Mouse (Mus musculus) cerebellum, adult 8-10 months (tissue): ENCODE results near the gene Tmem53.

Source experiments
- DNase-seq: peaks from one replicate; pipeline ENCODE4 v3.0.0; 2022

Gene Tmem53

GRCm38 (mm10) chr4:117283271-117284191 is 31.8 kb downstream of the Tmem53 start:
- no peak for DNase-seq

- no peak for DNase-seq
Observed at GRCm38 (mm10) chr4:117284363-117284762, 32.6 kb downstream of the Tmem53 start.

GRCm38 (mm10) chr4:117288277-117288926 is 36.7 kb downstream of the Tmem53 start:
- no peak for DNase-seq

GRCm38 (mm10) chr4:117288927-117289801 is 37.4 kb downstream of the Tmem53 start:
- DNase-seq: peak; percentile 74

GRCm38 (mm10) chr4:117291696-117292095 is 39.9 kb downstream of the Tmem53 start:
- no peak for DNase-seq

- DNase-seq: no peak
Observed at GRCm38 (mm10) chr4:117296849-117297593, 45.3 kb downstream of the Tmem53 start.

GRCm38 (mm10) chr4:117297819-117298218 is 46.1 kb downstream of the Tmem53 start:
- DNase-seq: no peak

- no peak for DNase-seq
Observed at GRCm38 (mm10) chr4:117299921-117300320, 48.2 kb downstream of the Tmem53 start.

- no peak for DNase-seq
Observed at GRCm38 (mm10) chr4:117302027-117302806, 50.5 kb downstream of the Tmem53 start.

GRCm38 (mm10) chr4:117303581-117304238 is 52.0 kb downstream of the Tmem53 start:
- no peak for DNase-seq

GRCm38 (mm10) chr4:117304239-117305025 is 52.7 kb downstream of the Tmem53 start:
- DNase-seq: no peak

GRCm38 (mm10) chr4:117305461-117305860 is 53.7 kb downstream of the Tmem53 start:
- no peak for DNase-seq

GRCm38 (mm10) chr4:117307270-117307669 is 55.5 kb downstream of the Tmem53 start:
- DNase-seq: no peak

- DNase-seq: no peak
Observed at GRCm38 (mm10) chr4:117309427-117309826, 57.7 kb downstream of the Tmem53 start.

GRCm38 (mm10) chr4:117311891-117312290 is 60.1 kb downstream of the Tmem53 start:
- DNase-seq: no peak

- DNase-seq: no peak
Observed at GRCm38 (mm10) chr4:117312416-117313084, 60.8 kb downstream of the Tmem53 start.

- no peak for DNase-seq
Observed at GRCm38 (mm10) chr4:117313085-117313424, 61.3 kb downstream of the Tmem53 start.

GRCm38 (mm10) chr4:117314849-117315500 is 63.2 kb downstream of the Tmem53 start:
- no peak for DNase-seq

GRCm38 (mm10) chr4:117316800-117317199 is 65.0 kb downstream of the Tmem53 start:
- no peak for DNase-seq
